Mouse (Mus musculus) megakaryocyte, embryonic 14.5 days (primary cell): Measurements from ENCODE around the gene Klhl22.

Experiments used
- FLI1 ChIP-seq: IDR thresholded peaks from 2 replicates; pipeline ENCODE4 v1.6.1; 2012; ENCODE audit warnings: low read length, inconsistent platforms, mixed read lengths
- GATA1 ChIP-seq: IDR thresholded peaks from 3 replicates; pipeline ENCODE4 v1.6.1; 2012; ENCODE audit warnings: mixed read lengths, low read length, inconsistent platforms, borderline replicate concordance

GRCm38 (mm10) chr16:17732841-17733340 lies 26.5 kb upstream of the Klhl22 start, which contains the start of gene Med15:
- no peak for TF ChIP-seq GATA1
- TF ChIP-seq FLI1, result no peak
